Mouse (Mus musculus): ENCODE measurements around the gene Tfap2b. TPM values are rescaled to one million over a fixed set of nuclear protein-coding genes. Genes with fewer than 3 reads are reported as not detected.
A peak's percentile ranks its signal among the peaks of the same experiment; 100 is the strongest.

Tfap2b gene
- total and polyA plus RNA-seq, 2 experiments from 2014 or later, result not detected

DNA sequence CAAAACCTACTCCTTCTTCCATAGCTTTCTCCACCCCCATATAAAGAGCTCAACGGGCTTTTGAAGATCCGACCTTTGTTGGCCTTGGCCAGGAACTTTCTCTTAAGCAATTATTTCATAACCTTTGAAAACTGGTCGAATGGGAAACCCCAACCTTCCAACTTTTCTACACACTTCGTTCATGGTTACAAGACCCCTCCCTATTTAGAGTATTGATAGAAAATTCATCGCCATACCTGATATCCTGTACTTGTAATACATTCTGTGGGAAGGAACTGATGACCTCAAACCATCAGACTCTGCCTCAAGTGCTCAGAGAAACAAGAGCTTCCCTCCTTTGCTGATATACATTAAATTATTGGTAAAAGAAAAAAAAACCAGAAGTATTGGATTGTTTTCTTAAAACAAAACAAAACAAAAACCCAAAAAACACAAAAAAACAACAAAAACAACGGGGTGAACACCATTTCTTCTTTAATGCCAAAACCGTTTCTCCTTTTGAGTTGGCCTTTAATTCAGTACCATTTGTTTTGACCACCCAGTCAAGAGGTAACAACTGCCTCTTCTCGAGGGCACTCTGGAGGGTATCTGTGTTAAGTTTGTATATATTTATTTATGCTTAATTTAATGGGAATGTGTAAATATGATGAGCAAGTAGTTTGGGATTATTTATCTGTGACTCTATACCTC is 29.2 kb downstream of the Tfap2b start:
- TF ChIP-seq EP300 (IDR thresholded peaks at IDR 0.05; ENCODE audit: low read depth) (no peak), CTCF (IDR thresholded peaks at IDR 0.05; ENCODE audit: low read depth) (no peak)
- ATAC-seq (ENCODE audit: insufficient read depth, low read depth) (no peak), DNase-seq (ENCODE audit: low spot score) (no peak)
- Histone ChIP-seq H3K27me3 (ENCODE audit: control insufficient read depth, insufficient read depth, low read length) (peaks cover 91% of the 10 kb centered on the region), H3K4me1 (ENCODE audit: control insufficient read depth, insufficient read depth) (no peaks in the 10 kb centered on the region), H3K36me3 (replicated peaks; ENCODE audit: control insufficient read depth, insufficient read depth, low read length) (no peaks in the 10 kb centered on the region), H3K27ac (ENCODE audit: low read depth) (no peak overlapping the region), H3K4me2 (ENCODE audit: low read depth, low read length) (no peak overlapping the region), H3K9me3 (replicated peaks; ENCODE audit: control insufficient read depth, low read length) (no peaks in the 10 kb centered on the region), H3K9ac (replicated peaks; ENCODE audit: low read depth, low read length) (no peak overlapping the region), H3K4me3 (ENCODE audit: low read depth, low read length) (no peak overlapping the region)
- WGBS, result 3% methylated on average over 8 of the region's 8 CpGs

DNA sequence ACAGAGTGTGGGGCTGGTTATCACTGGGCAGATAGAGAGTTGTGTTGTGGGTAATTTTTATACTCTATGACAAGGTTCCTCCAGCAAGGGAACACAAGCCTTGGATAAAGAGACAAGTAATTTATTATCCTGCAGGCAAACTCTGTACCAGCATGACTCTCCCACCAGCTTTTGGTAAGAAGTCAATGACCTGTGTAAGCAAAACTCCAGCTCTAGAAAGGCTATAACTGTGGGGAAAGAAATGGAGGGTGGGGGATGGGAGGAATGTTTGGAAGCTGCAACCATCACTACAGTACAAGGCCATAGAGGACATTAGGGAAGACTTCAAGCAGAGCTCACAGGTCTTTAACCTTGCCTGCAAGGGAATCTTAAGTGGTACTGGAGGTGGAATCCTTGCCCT is 31.3 kb downstream of the Tfap2b start:
- ATAC-seq (ENCODE audit: insufficient read depth, low read depth), result no peak
- Histone ChIP-seq H3K9ac (replicated peaks; ENCODE audit: low read depth, low read length) (no peak overlapping the region), H3K27me3 (ENCODE audit: control insufficient read depth, insufficient read depth, low read length) (peaks cover 71% of the 10 kb centered on the region), H3K4me2 (ENCODE audit: low read depth, low read length) (no peak overlapping the region), H3K9me3 (replicated peaks; ENCODE audit: control insufficient read depth, low read length) (no peaks in the 10 kb centered on the region), H3K4me1 (ENCODE audit: control insufficient read depth, insufficient read depth) (no peaks in the 10 kb centered on the region), H3K27ac (ENCODE audit: low read depth) (no peak overlapping the region), H3K4me3 (ENCODE audit: low read depth, low read length) (no peak overlapping the region), H3K36me3 (replicated peaks; ENCODE audit: control insufficient read depth, insufficient read depth, low read length) (no peaks in the 10 kb centered on the region)
- DNase-seq (ENCODE audit: low spot score), result no peak
- no peak for TF ChIP-seq CTCF (IDR thresholded peaks at IDR 0.05; ENCODE audit: low read depth)
- TF ChIP-seq EP300 (IDR thresholded peaks at IDR 0.05; ENCODE audit: low read depth), result no peak

DNA sequence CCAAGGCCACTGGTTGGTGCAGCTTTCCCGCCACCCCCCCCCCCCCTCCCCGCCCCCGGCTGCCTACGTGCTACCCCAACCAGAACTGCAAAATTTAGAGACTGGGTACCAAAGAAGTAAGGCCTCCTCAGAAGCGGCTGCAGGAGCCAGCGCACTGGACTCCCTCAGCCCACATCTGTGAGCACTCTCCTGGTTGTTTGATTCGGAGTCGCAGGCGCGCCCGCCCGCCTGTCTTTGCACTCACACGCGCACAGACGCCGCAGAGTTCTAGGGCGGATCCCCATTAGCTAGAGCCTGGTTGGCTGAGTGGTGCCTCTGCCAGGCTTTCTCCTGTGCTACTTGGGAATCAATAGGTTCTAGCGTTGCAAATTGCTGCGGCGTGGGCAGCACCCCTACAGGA is 32.6 kb downstream of the Tfap2b start:
- TF ChIP-seq CTCF (IDR thresholded peaks at IDR 0.05; ENCODE audit: low read depth) (no peak), EP300 (IDR thresholded peaks at IDR 0.05; ENCODE audit: low read depth) (no peak)
- H3K27me3 ChIP-seq (ENCODE audit: control insufficient read depth, insufficient read depth, low read length), result peaks cover 58% of the 10 kb centered on the region
- H3K4me3 ChIP-seq (ENCODE audit: low read depth, low read length), result peak overlapping the region; percentile 14
- H3K4me2 ChIP-seq (ENCODE audit: low read depth, low read length), result peak overlapping the region; percentile 43
- no peaks in the 10 kb centered on the region for H3K36me3 ChIP-seq (replicated peaks; ENCODE audit: control insufficient read depth, insufficient read depth, low read length)
- H3K4me1 ChIP-seq (ENCODE audit: control insufficient read depth, insufficient read depth), result no peaks in the 10 kb centered on the region
- no peak for ATAC-seq (ENCODE audit: insufficient read depth, low read depth)
- no peak for DNase-seq (ENCODE audit: low spot score)
- no peak overlapping the region for H3K27ac ChIP-seq (ENCODE audit: low read depth)
- H3K9me3 ChIP-seq (replicated peaks; ENCODE audit: control insufficient read depth, low read length), result no peaks in the 10 kb centered on the region
- under 1% methylated on average over 18 of the region's 20 CpGs for WGBS
- no peak overlapping the region for H3K9ac ChIP-seq (replicated peaks; ENCODE audit: low read depth, low read length)

DNA sequence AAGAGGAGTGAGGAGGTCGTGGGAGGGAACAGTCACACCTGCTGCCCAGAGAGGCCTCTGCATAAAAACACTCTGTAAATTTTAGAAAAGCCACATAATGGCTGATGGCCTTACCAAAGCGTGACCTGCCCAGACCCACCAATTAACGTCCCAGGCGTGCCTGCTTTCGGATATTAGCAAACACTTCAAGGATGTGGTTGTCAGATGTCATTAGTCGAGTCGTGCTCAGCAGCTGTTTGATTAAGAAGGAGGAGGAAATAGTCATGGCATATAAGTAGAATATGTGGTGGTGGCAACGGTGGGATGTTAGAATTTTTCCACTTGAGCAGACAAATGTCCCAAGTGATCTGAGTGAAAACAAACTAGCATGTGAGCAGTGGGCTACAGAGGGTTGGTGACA is 33.3 kb downstream of the Tfap2b start:
- Histone ChIP-seq H3K27me3 (ENCODE audit: control insufficient read depth, insufficient read depth, low read length) (peaks cover 51% of the 10 kb centered on the region), H3K27ac (ENCODE audit: low read depth) (no peak overlapping the region), H3K4me1 (ENCODE audit: control insufficient read depth, insufficient read depth) (no peaks in the 10 kb centered on the region), H3K36me3 (replicated peaks; ENCODE audit: control insufficient read depth, insufficient read depth, low read length) (no peaks in the 10 kb centered on the region), H3K9me3 (replicated peaks; ENCODE audit: control insufficient read depth, low read length) (no peaks in the 10 kb centered on the region), H3K4me2 (ENCODE audit: low read depth, low read length) (peak overlapping the region; percentile 43; the same call in 1 of the 2 replicates), H3K4me3 (ENCODE audit: low read depth, low read length) (0 out of 2 replicates have a peak overlapping the region, but pooled peaks have one; percentile 14), H3K9ac (replicated peaks; ENCODE audit: low read depth, low read length) (no peak overlapping the region)
- no peak for DNase-seq (ENCODE audit: low spot score)
- 4% methylated on average over 8 of the region's 8 CpGs for WGBS
- TF ChIP-seq CTCF (IDR thresholded peaks at IDR 0.05; ENCODE audit: low read depth) (no peak), EP300 (IDR thresholded peaks at IDR 0.05; ENCODE audit: low read depth) (no peak)
- ATAC-seq (ENCODE audit: insufficient read depth, low read depth), result no peak

DNA sequence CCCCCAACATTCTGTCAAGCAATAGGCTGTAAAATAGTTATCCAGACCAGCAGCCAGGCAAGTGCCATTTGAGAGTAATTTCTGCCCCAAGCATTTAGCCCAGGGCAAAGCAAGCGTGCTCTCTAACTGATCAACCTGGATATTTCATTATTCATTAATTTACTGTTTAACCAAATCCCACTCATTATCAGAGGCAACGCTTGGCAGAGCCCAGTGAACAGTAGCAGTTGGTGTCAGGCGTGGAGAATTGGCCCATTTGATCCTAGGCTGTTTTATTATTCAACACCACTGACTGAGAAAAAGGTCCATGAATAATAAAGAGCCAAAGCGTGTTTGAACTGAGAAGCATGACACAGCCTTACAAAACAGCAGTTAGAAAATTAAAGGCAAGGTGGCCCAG is 36.3 kb downstream of the Tfap2b start:
- Histone ChIP-seq H3K4me1 (ENCODE audit: control insufficient read depth, insufficient read depth) (no peaks in the 10 kb centered on the region), H3K9me3 (replicated peaks; ENCODE audit: control insufficient read depth, low read length) (no peaks in the 10 kb centered on the region), H3K4me2 (ENCODE audit: low read depth, low read length) (no peak overlapping the region), H3K27me3 (ENCODE audit: control insufficient read depth, insufficient read depth, low read length) (peaks cover 27% of the 10 kb centered on the region), H3K36me3 (replicated peaks; ENCODE audit: control insufficient read depth, insufficient read depth, low read length) (no peaks in the 10 kb centered on the region), H3K9ac (replicated peaks; ENCODE audit: low read depth, low read length) (no peak overlapping the region), H3K27ac (ENCODE audit: low read depth) (no peak overlapping the region), H3K4me3 (ENCODE audit: low read depth, low read length) (no peak overlapping the region)
- 45% methylated on average over 4 of the region's 4 CpGs for WGBS
- DNase-seq (ENCODE audit: low spot score) (no peak), ATAC-seq (ENCODE audit: insufficient read depth, low read depth) (no peak)
- no peak for TF ChIP-seq CTCF (IDR thresholded peaks at IDR 0.05; ENCODE audit: low read depth)
- no peak for TF ChIP-seq EP300 (IDR thresholded peaks at IDR 0.05; ENCODE audit: low read depth)

DNA sequence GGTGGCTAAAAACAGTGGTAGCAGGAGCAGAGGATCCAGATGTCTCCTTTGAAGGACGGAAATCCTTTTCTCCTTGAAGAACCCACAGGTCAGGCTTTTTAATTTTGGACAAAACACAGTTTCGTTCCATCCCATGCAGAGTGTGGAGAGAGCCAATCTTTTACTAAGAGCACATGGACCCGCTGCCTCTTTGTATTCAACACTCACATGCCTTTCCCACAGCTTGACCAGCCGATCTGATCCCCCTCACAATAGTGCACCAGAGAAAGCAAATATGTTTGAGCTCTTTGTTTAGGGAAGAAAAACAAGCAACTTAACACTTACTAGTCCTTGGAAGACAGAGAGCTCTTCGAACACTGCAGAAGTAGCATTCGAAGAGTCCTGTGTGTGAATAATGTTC is 42.6 kb downstream of the Tfap2b start:
- H3K4me3 ChIP-seq (ENCODE audit: low read depth, low read length), result no peak overlapping the region
- no peak for ATAC-seq (ENCODE audit: insufficient read depth, low read depth)
- no peak overlapping the region for H3K4me2 ChIP-seq (ENCODE audit: low read depth, low read length)
- no peak for TF ChIP-seq EP300 (IDR thresholded peaks at IDR 0.05; ENCODE audit: low read depth)
- TF ChIP-seq CTCF (IDR thresholded peaks at IDR 0.05; ENCODE audit: low read depth), result no peak
- 69% methylated on average over 6 of the region's 6 CpGs for WGBS
- H3K4me1 ChIP-seq (ENCODE audit: control insufficient read depth, insufficient read depth), result no peaks in the 10 kb centered on the region
- H3K27me3 ChIP-seq (ENCODE audit: control insufficient read depth, insufficient read depth, low read length), result no peaks in the 10 kb centered on the region
- no peak overlapping the region for H3K27ac ChIP-seq (ENCODE audit: low read depth)
- no peaks in the 10 kb centered on the region for H3K9me3 ChIP-seq (replicated peaks; ENCODE audit: control insufficient read depth, low read length)
- DNase-seq (ENCODE audit: low spot score), result no peak
- H3K36me3 ChIP-seq (replicated peaks; ENCODE audit: control insufficient read depth, insufficient read depth, low read length), result no peaks in the 10 kb centered on the region
- H3K9ac ChIP-seq (replicated peaks; ENCODE audit: low read depth, low read length), result no peak overlapping the region
